Mouse (Mus musculus) liver, embryonic 13.5 days (tissue): ENCODE measurements at regions not wholly inside any gene's neighbourhood (a gene's known extent, or its start where the extent isn't known, plus 50 kb on each side); places are given as distances from the start of the nearest gene placed in this dataset.

Experiments used
- ATAC-seq: fragments of 200-750 bp; cut with Nextera tagmentation; 2 replicates; pipeline ENCODE4 v1.8.0; 2017; ENCODE audit warnings: low read depth, mild to moderate bottlenecking, moderate number of reproducible peaks, moderate library complexity
- DNase-seq: peaks from one replicate; pipeline ENCODE4 v3.0.0; 2022
- H3K27ac ChIP-seq: fragments of 300-500 bp; sonication (generic); 2 replicates; pipeline ENCODE4 v1.5.1; 2015; ENCODE audit warnings: moderate library complexity, mild to moderate bottlenecking, inconsistent platforms
- H3K27me3 ChIP-seq: fragments of 300-500 bp; sonication (generic); 2 replicates; pipeline ENCODE4 v1.6.1; 2015; ENCODE audit warnings: mild to moderate bottlenecking, inconsistent platforms
- H3K36me3 ChIP-seq: fragments of 300-500 bp; sonication (generic); 2 replicates; pipeline ENCODE4 v1.6.1; 2015; ENCODE audit warnings: mild to moderate bottlenecking, inconsistent platforms
- H3K4me1 ChIP-seq: fragments of 300-500 bp; sonication (generic); replicated peaks from 2 replicates; pipeline ENCODE4 v1.6.1; 2015; ENCODE audit warnings: inconsistent platforms
- H3K4me2 ChIP-seq: fragments of 300-500 bp; sonication (generic); 2 replicates; pipeline ENCODE4 v1.6.1; 2015; ENCODE audit warnings: inconsistent platforms, mild to moderate bottlenecking, moderate library complexity
- H3K4me3 ChIP-seq: fragments of 300-500 bp; sonication (generic); replicated peaks from 2 replicates; pipeline ENCODE4 v1.5.1; 2015; ENCODE audit warnings: mild to moderate bottlenecking, inconsistent platforms
- H3K9ac ChIP-seq: fragments of 300-500 bp; sonication (generic); 2 replicates; pipeline ENCODE4 v1.6.1; 2015; ENCODE audit warnings: mild to moderate bottlenecking, inconsistent platforms
- H3K9me3 ChIP-seq: fragments of 300-500 bp; sonication (generic); replicated peaks from 2 replicates; pipeline ENCODE4 v1.6.1; 2016; ENCODE audit warnings: inconsistent platforms
- WGBS: fragments of 180-500 bp; shearing (Covaris S2); methylation state at CpG from one replicate; pipeline ENCODE4 v1.1.7; 2015; ENCODE audit not compliant: insufficient replicate concordance; 5-methylcytosine and 5-hydroxymethylcytosine counted together

- DNase-seq (no peak), ATAC-seq (no peak)
- Histone ChIP-seq H3K4me1 (no peaks in the 10 kb centered on the region), H3K27ac (no peak overlapping the region), H3K4me3 (no peak overlapping the region), H3K9ac (no peak overlapping the region), H3K4me2 (no peak overlapping the region), H3K9me3 (no peaks in the 10 kb centered on the region), H3K27me3 (no peaks in the 10 kb centered on the region), H3K36me3 (no peaks in the 10 kb centered on the region)
- WGBS: 15% methylated on average over 8 of the region's 8 CpGs
Measured at GRCm38 (mm10) chr12:107148451-107148850, 340.0 kb upstream of the 3110018I06Rik start.

- Histone ChIP-seq H3K4me2 (no peak overlapping the region), H3K4me1 (no peaks in the 10 kb centered on the region), H3K9ac (no peak overlapping the region), H3K4me3 (no peak overlapping the region), H3K27me3 (no peaks in the 10 kb centered on the region), H3K36me3 (no peaks in the 10 kb centered on the region), H3K9me3 (no peaks in the 10 kb centered on the region), H3K27ac (no peak overlapping the region)
- WGBS: 32% methylated on average over 5 of the region's 5 CpGs
- DNase-seq (no peak), ATAC-seq (no peak)
Measured at GRCm38 (mm10) chr12:107151089-107151488, 337.3 kb upstream of the 3110018I06Rik start.

- no peaks in the 10 kb centered on the region for H3K36me3 ChIP-seq
- H3K4me1 ChIP-seq: no peaks in the 10 kb centered on the region
- 62% methylated on average over 2 of the region's 2 CpGs for WGBS
- no peak overlapping the region for H3K9ac ChIP-seq
- DNase-seq: no peak
- no peak overlapping the region for H3K4me3 ChIP-seq
- H3K4me2 ChIP-seq: no peak overlapping the region
- ATAC-seq: no peak
- no peaks in the 10 kb centered on the region for H3K9me3 ChIP-seq
- H3K27ac ChIP-seq: no peak overlapping the region
- 0 out of 2 replicates have a peak, but pooled peaks cover 3% of the 10 kb centered on the region for H3K27me3 ChIP-seq
Measured at GRCm38 (mm10) chr12:107154668-107155067, 333.8 kb upstream of the 3110018I06Rik start.

- Histone ChIP-seq H3K9me3 (no peaks in the 10 kb centered on the region), H3K4me3 (no peak overlapping the region), H3K27me3 (0 out of 2 replicates have a peak, but pooled peaks cover 3% of the 10 kb centered on the region), H3K4me1 (no peaks in the 10 kb centered on the region), H3K9ac (no peak overlapping the region), H3K4me2 (no peak overlapping the region), H3K36me3 (no peaks in the 10 kb centered on the region), H3K27ac (no peak overlapping the region)
- DNase-seq: no peak
- no peak for ATAC-seq
- WGBS: 60% methylated on average over 8 of the region's 8 CpGs
Measured at GRCm38 (mm10) chr12:107156791-107157428, 331.5 kb upstream of the 3110018I06Rik start.

- Histone ChIP-seq H3K36me3 (no peaks in the 10 kb centered on the region), H3K4me2 (no peak overlapping the region), H3K27me3 (0 out of 2 replicates have a peak, but pooled peaks cover 3% of the 10 kb centered on the region), H3K4me1 (no peaks in the 10 kb centered on the region), H3K4me3 (no peak overlapping the region), H3K9me3 (no peaks in the 10 kb centered on the region), H3K9ac (no peak overlapping the region), H3K27ac (no peak overlapping the region)
- DNase-seq: no peak
- ATAC-seq: no peak
- WGBS: 48% methylated on average over 5 of the region's 5 CpGs
Measured at GRCm38 (mm10) chr12:107159126-107159525, 329.3 kb upstream of the 3110018I06Rik start.

- Histone ChIP-seq H3K4me3 (no peak overlapping the region), H3K9ac (no peak overlapping the region), H3K9me3 (no peaks in the 10 kb centered on the region), H3K36me3 (no peaks in the 10 kb centered on the region), H3K4me1 (no peaks in the 10 kb centered on the region), H3K27ac (no peak overlapping the region), H3K27me3 (0 out of 2 replicates have a peak, but pooled peaks cover 3% of the 10 kb centered on the region), H3K4me2 (no peak overlapping the region)
- DNase-seq (no peak), ATAC-seq (no peak)
- WGBS: 3% methylated on average over 7 of the region's 7 CpGs
Measured at GRCm38 (mm10) chr12:107160137-107160536, 328.3 kb upstream of the 3110018I06Rik start.

- Histone ChIP-seq H3K9me3 (no peaks in the 10 kb centered on the region), H3K27ac (no peak overlapping the region), H3K9ac (no peak overlapping the region), H3K36me3 (no peaks in the 10 kb centered on the region), H3K4me1 (no peaks in the 10 kb centered on the region), H3K4me3 (no peak overlapping the region), H3K4me2 (no peak overlapping the region), H3K27me3 (0 out of 2 replicates have a peak, but pooled peaks cover 3% of the 10 kb centered on the region)
- DNase-seq (no peak), ATAC-seq (no peak)
- WGBS: 38% methylated on average over 6 of the region's 6 CpGs
Measured at GRCm38 (mm10) chr12:107160628-107161027, 327.8 kb upstream of the 3110018I06Rik start.

GRCm38 (mm10) chr12:107170926-107171325, 317.5 kb upstream of the 3110018I06Rik start:
- Histone ChIP-seq H3K9me3 (no peaks in the 10 kb centered on the region), H3K4me1 (no peaks in the 10 kb centered on the region), H3K36me3 (no peaks in the 10 kb centered on the region), H3K9ac (no peak overlapping the region), H3K4me2 (no peak overlapping the region), H3K27ac (no peak overlapping the region), H3K27me3 (no peaks in the 10 kb centered on the region), H3K4me3 (no peak overlapping the region)
- DNase-seq (no peak), ATAC-seq (no peak)
- WGBS: 40% methylated on average over 7 of the region's 7 CpGs

- Histone ChIP-seq H3K9ac (no peak overlapping the region), H3K27me3 (no peaks in the 10 kb centered on the region), H3K4me2 (no peak overlapping the region), H3K36me3 (no peaks in the 10 kb centered on the region), H3K4me1 (no peaks in the 10 kb centered on the region), H3K9me3 (no peaks in the 10 kb centered on the region), H3K27ac (no peak overlapping the region), H3K4me3 (no peak overlapping the region)
- ATAC-seq (no peak), DNase-seq (no peak)
- 75% methylated on average over 15 of the region's 15 CpGs for WGBS
Measured at GRCm38 (mm10) chr12:107171676-107172075, 316.8 kb upstream of the 3110018I06Rik start.

GRCm38 (mm10) chr12:107178676-107179075, 309.8 kb upstream of the 3110018I06Rik start:
- Histone ChIP-seq H3K27me3 (no peaks in the 10 kb centered on the region), H3K27ac (no peak overlapping the region), H3K9ac (no peak overlapping the region), H3K4me1 (no peaks in the 10 kb centered on the region), H3K4me2 (no peak overlapping the region), H3K4me3 (no peak overlapping the region), H3K9me3 (no peaks in the 10 kb centered on the region), H3K36me3 (no peaks in the 10 kb centered on the region)
- 62% methylated on average over 6 of the region's 6 CpGs for WGBS
- DNase-seq: no peak
- no peak for ATAC-seq

GRCm38 (mm10) chr12:107180501-107180900, 307.9 kb upstream of the 3110018I06Rik start:
- H3K4me2 ChIP-seq: no peak overlapping the region
- H3K27ac ChIP-seq: no peak overlapping the region
- H3K4me1 ChIP-seq: no peaks in the 10 kb centered on the region
- ATAC-seq (no peak), DNase-seq (no peak)
- no peak overlapping the region for H3K9ac ChIP-seq
- no peaks in the 10 kb centered on the region for H3K36me3 ChIP-seq
- H3K4me3 ChIP-seq: no peak overlapping the region
- WGBS: 70% methylated on average over 3 of the region's 3 CpGs
- H3K9me3 ChIP-seq: no peaks in the 10 kb centered on the region
- H3K27me3 ChIP-seq: no peaks in the 10 kb centered on the region

- Histone ChIP-seq H3K36me3 (no peaks in the 10 kb centered on the region), H3K4me3 (no peak overlapping the region), H3K4me1 (no peaks in the 10 kb centered on the region), H3K27me3 (no peaks in the 10 kb centered on the region), H3K9me3 (no peaks in the 10 kb centered on the region), H3K27ac (no peak overlapping the region), H3K9ac (no peak overlapping the region), H3K4me2 (no peak overlapping the region)
- ATAC-seq (no peak), DNase-seq (no peak)
- WGBS: 79% methylated on average over 9 of the region's 9 CpGs
Measured at GRCm38 (mm10) chr12:107181291-107181690, 307.1 kb upstream of the 3110018I06Rik start.
